Mouse (Mus musculus): ENCODE measurements at regions not wholly inside any gene's neighbourhood (a gene's known extent, or its start where the extent isn't known, plus 50 kb on each side); places are given as distances from the start of the nearest gene placed in this dataset.

DNA sequence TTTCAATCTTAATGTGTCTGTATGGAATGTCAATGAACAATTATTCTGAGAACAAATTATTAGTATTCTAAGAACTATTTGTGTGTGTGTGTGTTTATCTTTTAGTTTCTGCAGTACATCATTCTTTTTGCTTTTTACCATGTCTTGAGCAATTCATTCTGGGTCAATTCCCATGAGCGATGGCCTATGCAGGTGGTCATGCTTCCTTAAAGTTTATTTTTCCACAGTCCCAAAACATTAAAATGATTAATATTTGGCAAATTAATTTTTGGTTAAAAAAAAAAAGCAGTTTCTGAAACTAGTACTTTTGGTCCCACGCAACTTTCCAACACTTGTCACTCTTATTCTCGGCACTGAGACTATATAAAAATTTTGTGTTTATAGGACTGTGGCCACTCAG, 416.8 kb upstream of the Rgmb start:
- Histone ChIP-seq H3K36me3 (ENCODE audit: control insufficient read depth, insufficient read depth) (no peaks in the 10 kb centered on the region), H3K4me3 (ENCODE audit: insufficient read depth, poor library complexity, severe bottlenecking) (no peak overlapping the region), H3K79me2 (ENCODE audit: control insufficient read depth, insufficient read depth) (no peaks in the 10 kb centered on the region), H3ac (ENCODE audit: control insufficient read depth, insufficient read length, low read depth) (no peak overlapping the region), H3K27me3 (ENCODE audit: control insufficient read depth, insufficient read depth, insufficient read length) (no peaks in the 10 kb centered on the region), H3K79me3 (ENCODE audit: low read depth) (no peaks in the 10 kb centered on the region)
- no peak for TF ChIP-seq USF1 (IDR thresholded peaks at IDR 0.05; ENCODE audit: low read depth)
- TF ChIP-seq CTCF (IDR thresholded peaks at IDR 0.05; ENCODE audit: control insufficient read depth, insufficient read depth, insufficient read length), result no peak
- TF ChIP-seq MAX (IDR thresholded peaks at IDR 0.05), result no peak
- TF ChIP-seq FOSL1 (IDR thresholded peaks at IDR 0.05; ENCODE audit: insufficient read depth, low read length, poor library complexity, severe bottlenecking), result no peak
- TF ChIP-seq MYOD1 (IDR thresholded peaks at IDR 0.05; ENCODE audit: control insufficient read depth, insufficient read length, low read depth), result no peak

DNA sequence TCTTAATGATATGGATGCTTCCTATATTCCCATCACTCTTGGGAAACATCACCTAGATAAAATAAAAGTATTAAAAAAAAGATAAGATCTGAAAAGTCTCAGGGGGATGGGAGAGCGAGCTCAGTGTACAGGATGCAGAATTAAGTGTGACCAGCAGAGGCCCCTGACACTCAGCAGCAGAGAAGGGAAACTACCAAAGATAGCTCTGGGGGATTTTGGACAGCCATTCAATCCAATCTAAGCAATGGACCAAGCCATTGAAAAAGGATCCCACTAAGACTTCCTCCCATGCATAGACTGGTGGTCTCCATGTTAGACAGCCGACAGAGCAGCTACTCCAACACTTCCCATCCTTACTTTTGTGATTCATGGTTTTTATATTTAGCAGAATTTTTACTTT, 390.4 kb upstream of the Rgmb start:
- Histone ChIP-seq H3K36me3 (ENCODE audit: control insufficient read depth, insufficient read depth) (no peaks in the 10 kb centered on the region), H3K27me3 (ENCODE audit: control insufficient read depth, insufficient read depth, insufficient read length) (no peaks in the 10 kb centered on the region), H3ac (ENCODE audit: control insufficient read depth, insufficient read length, low read depth) (no peak overlapping the region), H3K4me3 (ENCODE audit: insufficient read depth, poor library complexity, severe bottlenecking) (no peak overlapping the region), H3K79me2 (ENCODE audit: control insufficient read depth, insufficient read depth) (no peaks in the 10 kb centered on the region), H3K79me3 (ENCODE audit: low read depth) (no peaks in the 10 kb centered on the region)
- TF ChIP-seq MYOD1 (IDR thresholded peaks at IDR 0.05; ENCODE audit: control insufficient read depth, insufficient read length, low read depth), result no peak
- TF ChIP-seq CTCF (IDR thresholded peaks at IDR 0.05; ENCODE audit: control insufficient read depth, insufficient read depth, insufficient read length), result no peak
- no peak for TF ChIP-seq FOSL1 (IDR thresholded peaks at IDR 0.05; ENCODE audit: insufficient read depth, low read length, poor library complexity, severe bottlenecking)
- TF ChIP-seq MYOG (IDR thresholded peaks at IDR 0.05; ENCODE audit: control insufficient read depth, extremely low read depth, insufficient read length), result no peak
- no peak for TF ChIP-seq USF1 (IDR thresholded peaks at IDR 0.05; ENCODE audit: low read depth)
- no peak for TF ChIP-seq CEBPB (IDR thresholded peaks at IDR 0.05; ENCODE audit: low read depth)
- TF ChIP-seq MAX (IDR thresholded peaks at IDR 0.05), result no peak

DNA sequence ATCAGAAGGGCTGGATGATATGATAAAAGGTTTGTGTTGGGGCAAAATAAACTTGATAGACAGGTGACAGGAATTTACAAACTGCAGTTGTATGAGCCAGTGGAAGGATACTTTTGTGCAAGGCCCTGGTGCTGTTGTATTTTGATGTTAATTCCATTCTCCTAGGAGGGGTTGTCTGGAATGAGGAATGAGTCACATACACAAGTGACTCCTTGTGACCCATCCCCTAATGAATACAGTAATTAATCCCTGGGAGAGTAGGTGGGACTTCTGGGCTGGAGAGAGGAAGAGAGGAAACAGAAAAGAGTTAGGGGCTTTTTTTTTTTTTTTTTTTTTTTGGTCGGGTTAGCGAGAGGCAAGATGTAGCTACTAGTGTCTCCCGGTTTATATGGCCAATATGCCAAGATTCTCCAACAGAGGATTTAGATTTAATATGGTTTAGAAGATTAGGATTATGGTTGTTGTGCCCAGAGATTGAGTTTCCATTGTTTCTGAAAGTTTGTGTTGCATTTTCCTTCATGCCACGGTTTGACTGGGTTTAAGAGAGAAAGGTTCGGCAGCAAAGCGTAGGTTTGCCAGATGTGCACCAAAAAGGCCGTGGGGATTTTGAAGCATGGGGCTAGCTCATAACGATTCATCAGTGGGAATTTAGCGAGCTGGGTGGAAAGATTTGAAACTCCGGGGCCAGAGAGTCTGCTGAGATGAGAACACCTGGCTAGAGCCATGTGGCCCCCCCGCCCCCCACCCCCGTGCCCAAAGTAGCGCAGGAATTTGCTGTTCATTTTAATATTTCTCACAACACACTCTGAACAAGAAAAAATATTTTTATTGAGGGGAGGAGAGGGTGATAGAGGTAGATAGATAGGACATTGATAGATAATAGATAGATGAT, 389.1 kb upstream of the Rgmb start:
- TF ChIP-seq MAX (IDR thresholded peaks at IDR 0.05) (no peak), CEBPB (IDR thresholded peaks at IDR 0.05; ENCODE audit: low read depth) (no peak), CTCF (IDR thresholded peaks at IDR 0.05; ENCODE audit: control insufficient read depth, insufficient read depth, insufficient read length) (no peak), USF1 (IDR thresholded peaks at IDR 0.05; ENCODE audit: low read depth) (no peak), FOSL1 (IDR thresholded peaks at IDR 0.05; ENCODE audit: insufficient read depth, low read length, poor library complexity, severe bottlenecking) (no peak), MYOG (IDR thresholded peaks at IDR 0.05; ENCODE audit: control insufficient read depth, extremely low read depth, insufficient read length) (no peak), MYOD1 (IDR thresholded peaks at IDR 0.05; ENCODE audit: control insufficient read depth, insufficient read length, low read depth) (no peak)
- no peaks in the 10 kb centered on the region for H3K36me3 ChIP-seq (ENCODE audit: control insufficient read depth, insufficient read depth)
- no peak overlapping the region for H3K4me3 ChIP-seq (ENCODE audit: insufficient read depth, poor library complexity, severe bottlenecking)
- H3K79me2 ChIP-seq (ENCODE audit: control insufficient read depth, insufficient read depth), result no peaks in the 10 kb centered on the region
- H3ac ChIP-seq (ENCODE audit: control insufficient read depth, insufficient read length, low read depth), result no peak overlapping the region
- H3K27me3 ChIP-seq (ENCODE audit: control insufficient read depth, insufficient read depth, insufficient read length), result no peaks in the 10 kb centered on the region
- H3K79me3 ChIP-seq (ENCODE audit: low read depth), result no peaks in the 10 kb centered on the region

DNA sequence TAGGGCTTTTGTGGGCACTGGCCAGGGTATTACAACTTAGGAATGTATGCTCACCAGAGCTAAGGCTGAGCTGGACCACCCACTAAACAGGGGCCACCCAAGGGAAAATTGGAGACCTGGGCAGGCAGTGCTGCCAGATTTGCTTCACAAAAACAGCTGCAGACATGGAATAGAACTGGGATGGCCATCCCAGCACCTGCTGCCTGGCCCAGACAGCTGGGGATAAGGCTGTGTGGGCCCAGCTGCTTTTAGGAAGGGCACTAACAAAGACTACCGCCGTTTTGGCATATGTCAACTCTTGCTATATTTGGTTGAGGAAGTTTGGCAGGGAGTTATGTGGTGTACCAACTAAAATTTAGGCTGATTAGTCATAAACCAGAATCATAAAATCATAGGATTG, 387.8 kb upstream of the Rgmb start:
- Histone ChIP-seq H3ac (ENCODE audit: control insufficient read depth, insufficient read length, low read depth) (no peak overlapping the region), H3K79me2 (ENCODE audit: control insufficient read depth, insufficient read depth) (no peaks in the 10 kb centered on the region), H3K36me3 (ENCODE audit: control insufficient read depth, insufficient read depth) (no peaks in the 10 kb centered on the region), H3K4me3 (ENCODE audit: insufficient read depth, poor library complexity, severe bottlenecking) (no peak overlapping the region), H3K27me3 (ENCODE audit: control insufficient read depth, insufficient read depth, insufficient read length) (no peaks in the 10 kb centered on the region), H3K79me3 (ENCODE audit: low read depth) (no peaks in the 10 kb centered on the region)
- TF ChIP-seq USF1 (IDR thresholded peaks at IDR 0.05; ENCODE audit: low read depth) (no peak), CEBPB (IDR thresholded peaks at IDR 0.05; ENCODE audit: low read depth) (peak; percentile 0), MYOD1 (IDR thresholded peaks at IDR 0.05; ENCODE audit: control insufficient read depth, insufficient read length, low read depth) (peak; percentile 99), FOSL1 (IDR thresholded peaks at IDR 0.05; ENCODE audit: insufficient read depth, low read length, poor library complexity, severe bottlenecking) (no peak), MAX (IDR thresholded peaks at IDR 0.05) (no peak), MYOG (IDR thresholded peaks at IDR 0.05; ENCODE audit: control insufficient read depth, extremely low read depth, insufficient read length) (no peak), CTCF (IDR thresholded peaks at IDR 0.05; ENCODE audit: control insufficient read depth, insufficient read depth, insufficient read length) (no peak)

DNA sequence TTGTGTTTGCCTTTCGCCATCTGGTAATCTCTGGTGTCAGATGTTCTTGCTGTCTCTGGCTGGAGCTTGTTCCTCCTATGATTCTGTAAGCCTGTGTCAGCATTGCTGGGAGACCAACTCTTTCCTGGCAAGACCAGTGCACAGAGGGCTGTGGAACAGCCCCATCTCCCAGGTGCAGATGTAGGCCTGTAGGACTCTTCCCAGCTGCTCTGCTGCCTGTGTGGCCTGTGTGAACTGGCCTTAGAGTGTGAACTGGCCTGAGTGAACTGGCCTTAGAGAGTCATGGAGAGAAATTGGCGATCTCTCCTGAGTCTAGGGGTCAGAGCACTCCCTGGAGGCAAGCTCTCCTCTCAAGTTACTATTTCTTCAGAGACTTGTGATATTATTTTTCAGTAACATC, 386.0 kb upstream of the Rgmb start:
- no peak overlapping the region for H3K4me3 ChIP-seq (ENCODE audit: insufficient read depth, poor library complexity, severe bottlenecking)
- TF ChIP-seq MYOD1 (IDR thresholded peaks at IDR 0.05; ENCODE audit: control insufficient read depth, insufficient read length, low read depth) (no peak), MAX (IDR thresholded peaks at IDR 0.05) (no peak), USF1 (IDR thresholded peaks at IDR 0.05; ENCODE audit: low read depth) (no peak), CTCF (IDR thresholded peaks at IDR 0.05; ENCODE audit: control insufficient read depth, insufficient read depth, insufficient read length) (no peak), FOSL1 (IDR thresholded peaks at IDR 0.05; ENCODE audit: insufficient read depth, low read length, poor library complexity, severe bottlenecking) (no peak), CEBPB (IDR thresholded peaks at IDR 0.05; ENCODE audit: low read depth) (no peak), MYOG (IDR thresholded peaks at IDR 0.05; ENCODE audit: control insufficient read depth, extremely low read depth, insufficient read length) (no peak)
- H3ac ChIP-seq (ENCODE audit: control insufficient read depth, insufficient read length, low read depth), result no peak overlapping the region
- H3K79me2 ChIP-seq (ENCODE audit: control insufficient read depth, insufficient read depth), result no peaks in the 10 kb centered on the region
- no peaks in the 10 kb centered on the region for H3K27me3 ChIP-seq (ENCODE audit: control insufficient read depth, insufficient read depth, insufficient read length)
- H3K36me3 ChIP-seq (ENCODE audit: control insufficient read depth, insufficient read depth), result no peaks in the 10 kb centered on the region
- no peaks in the 10 kb centered on the region for H3K79me3 ChIP-seq (ENCODE audit: low read depth)

Data from C2C12 (cell line).